Mouse (Mus musculus): Measurements from ENCODE around the gene Gm10961. TPM values are rescaled to one million over a fixed set of nuclear protein-coding genes. Genes with fewer than 3 reads are reported as not detected.

Gm10961 gene
- not detected for polyA plus RNA-seq (2017; shearing (Covaris generic))

GRCm38 (mm10) chr3:107630682-107631522, at the start of gene Gm10961:
TSS of gene Gm10961 (plus strand) at chr3:107631322.

GRCm38 (mm10) chr3:107594662-107595263, 36.4 kb upstream of the Gm10961 start, which contains the start of gene Alx3:
TSS of gene Alx3 (plus strand) at chr3:107595031.

GRCm38 (mm10) chr3:107631523-107631958, 419 bp downstream of the Gm10961 start, which contains the start of gene Strip1:
TSS of gene Strip1 (minus strand) at chr3:107631694.

Other genes starting within 250 kb of the Gm10961 start
- gene Kcnc4, start 171.8 kb upstream of the Gm10961 start, polyA plus RNA-seq (2017; shearing (Covaris generic)) = not detected
- gene Slc6a17, start 113.3 kb upstream of the Gm10961 start, polyA plus RNA-seq (2017; shearing (Covaris generic)) = not detected
- not detected for gene Ubl4b, start 76.2 kb upstream of the Gm10961 start, polyA plus RNA-seq (2017; shearing (Covaris generic))
- gene Alx3, start 36.3 kb upstream of the Gm10961 start, polyA plus RNA-seq (2017; shearing (Covaris generic)) = not detected
- 31.7 TPM for gene Strip1, start 372 bp downstream of the Gm10961 start, polyA plus RNA-seq (2017; shearing (Covaris generic))
- gene Ahcyl1, start 65.2 kb downstream of the Gm10961 start, polyA plus RNA-seq (2017; shearing (Covaris generic)) = 10.0 TPM
- 13.3 TPM for gene Csf1, start 129.1 kb downstream of the Gm10961 start, polyA plus RNA-seq (2017; shearing (Covaris generic))
- gene Eps8l3, start 245.9 kb downstream of the Gm10961 start, polyA plus RNA-seq (2017; shearing (Covaris generic)) = not detected